Mouse (Mus musculus) CH12.LX (cell line): ENCODE results near the gene Ulk4. TPM values are rescaled to one million over a fixed set of nuclear protein-coding genes. Genes with fewer than 3 reads are reported as not detected.

Experiments
- DNase-seq: peaks from one replicate; pipeline ENCODE4 v3.0.0-alpha.2; 2013; ENCODE audit errors: extremely low read depth
- H3K27ac ChIP-seq: 2 replicates; pipeline ENCODE4 v1.5.1; 2012; ENCODE audit warnings: low read depth, mild to moderate bottlenecking, control low read depth, moderate library complexity; ENCODE audit not compliant: insufficient read depth
- H3K27me3 ChIP-seq: replicated peaks from 2 replicates; pipeline ENCODE3; 2012; ENCODE audit warnings: inconsistent platforms
- H3K36me3 ChIP-seq, 2 experiments: replicated peaks in 1 of 2; 2 replicates each; pipeline versions ENCODE3 to v1.6.1; 2012; ENCODE audit warnings: inconsistent platforms in 1 of 2, low read length in 1 of 2, mild to moderate bottlenecking in 1 of 2, mixed read lengths in 1 of 2, moderate library complexity in 1 of 2; ENCODE audit not compliant: control insufficient read depth in 1 of 2, insufficient read depth in 1 of 2
- H3K4me1 ChIP-seq, 2 experiments: 2 replicates each; pipeline ENCODE4 v1.6.1; 2012; ENCODE audit warnings: inconsistent platforms in 1 of 2, moderate library complexity in 1 of 2; ENCODE audit not compliant: insufficient read depth in 2 of 2, control insufficient read depth in 1 of 2
- H3K4me2 ChIP-seq: 2 replicates; pipeline ENCODE4 v1.6.1; 2012; ENCODE audit warnings: low read depth, mild to moderate bottlenecking, control low read depth; ENCODE audit not compliant: poor library complexity, insufficient read depth, severe bottlenecking
- H3K4me3 ChIP-seq, 3 experiments: fragments of 150-350 bp in 1 of 3; sonication (generic) in 1 of 3; replicated peaks in 1 of 3; 2 replicates each; pipeline versions ENCODE3 to v1.5.1; 2011 to 2012; ENCODE audit warnings: low read depth in 2 of 3, low read length in 2 of 3, mild to moderate bottlenecking in 2 of 3, moderate library complexity in 2 of 3, control low read depth in 1 of 3, improper control_type of control experiment in 1 of 3, inconsistent platforms in 1 of 3, mixed read lengths in 1 of 3; ENCODE audit not compliant: poor library complexity in 1 of 3
- H3K79me2 ChIP-seq: replicated peaks from 2 replicates; pipeline ENCODE4 v1.6.1; 2012; ENCODE audit warnings: mild to moderate bottlenecking, moderate library complexity; ENCODE audit not compliant: control insufficient read depth, poor library complexity, insufficient read depth, severe bottlenecking; ENCODE audit errors: extremely low read depth
- H3K9ac ChIP-seq: 2 replicates; pipeline ENCODE4 v1.6.1; 2012; ENCODE audit warnings: low read depth, mild to moderate bottlenecking, control low read depth, moderate library complexity; ENCODE audit not compliant: insufficient read depth
- H3K9me3 ChIP-seq: replicated peaks from 2 replicates; pipeline ENCODE3; 2012; ENCODE audit warnings: low read length, inconsistent platforms, mixed read lengths
- BHLHE40 ChIP-seq: IDR thresholded peaks from 2 replicates; pipeline ENCODE4 v1.6.1; 2011; ENCODE audit warnings: mild to moderate bottlenecking, low read depth, low read length, improper control_type of control experiment
- CHD2 ChIP-seq: IDR thresholded peaks from 2 replicates; pipeline ENCODE4 v1.6.1; 2011; ENCODE audit warnings: low read length, improper control_type of control experiment
- CTCF ChIP-seq, 2 experiments: IDR thresholded peaks in 1 of 2; conservative IDR thresholded peaks in 1 of 2; 2 replicates each; pipeline ENCODE4 v1.5.1; 2011 to 2012; ENCODE audit warnings: low read depth in 2 of 2, low read length in 2 of 2, improper control_type of control experiment in 1 of 2, inconsistent platforms in 1 of 2, mild to moderate bottlenecking in 1 of 2, moderate library complexity in 1 of 2
- E2F4 ChIP-seq: IDR thresholded peaks from 2 replicates; pipeline ENCODE4 v1.6.1; 2011; ENCODE audit warnings: low read depth, low read length, improper control_type of control experiment; ENCODE audit not compliant: insufficient replicate concordance
- ELF1 ChIP-seq: IDR thresholded peaks from 2 replicates; pipeline ENCODE4 v1.6.1; 2014; ENCODE audit warnings: low read depth, mild to moderate bottlenecking, inconsistent platforms, low read length, improper control_type of control experiment
- EP300 ChIP-seq: IDR thresholded peaks from 2 replicates; pipeline ENCODE4 v1.6.1; 2011; ENCODE audit warnings: low read length, improper control_type of control experiment
- ETS1 ChIP-seq: conservative IDR thresholded peaks from 2 replicates; pipeline ENCODE4 v1.6.1; 2012; ENCODE audit warnings: low read depth, mild to moderate bottlenecking, inconsistent platforms, low read length, improper control_type of control experiment, moderate library complexity
- GABPA ChIP-seq: IDR thresholded peaks from 2 replicates; pipeline ENCODE4 v1.6.1; 2012; ENCODE audit warnings: low read depth, low read length, improper control_type of control experiment, inconsistent platforms; ENCODE audit not compliant: insufficient replicate concordance
- HCFC1 ChIP-seq: IDR thresholded peaks from 2 replicates; pipeline ENCODE4 v1.6.1; 2012; ENCODE audit warnings: low read depth, mild to moderate bottlenecking, inconsistent platforms, low read length, improper control_type of control experiment
- MAFK ChIP-seq: IDR thresholded peaks from 2 replicates; pipeline ENCODE4 v1.6.1; 2011; ENCODE audit warnings: low read length, improper control_type of control experiment; ENCODE audit not compliant: insufficient replicate concordance
- MAX ChIP-seq: IDR thresholded peaks from 2 replicates; pipeline ENCODE4 v1.6.1; 2011; ENCODE audit warnings: low read length, improper control_type of control experiment
- MEF2A ChIP-seq: IDR thresholded peaks from 2 replicates; pipeline ENCODE4 v1.6.1; 2014; ENCODE audit warnings: low read depth, mild to moderate bottlenecking, inconsistent platforms, low read length, improper control_type of control experiment, borderline replicate concordance
- NELFE ChIP-seq: IDR thresholded peaks from 2 replicates; pipeline ENCODE4 v1.6.1; 2011; ENCODE audit warnings: low read depth, low read length, improper control_type of control experiment
- PAX5 ChIP-seq: IDR thresholded peaks from 2 replicates; pipeline ENCODE4 v1.6.1; 2012; ENCODE audit warnings: low read length, inconsistent platforms, mixed read lengths
- TBP ChIP-seq: conservative IDR thresholded peaks from 2 replicates; pipeline ENCODE4 v1.6.1; 2011; ENCODE audit warnings: low read depth, low read length, improper control_type of control experiment
- TCF12 ChIP-seq: IDR thresholded peaks from 2 replicates; pipeline ENCODE4 v1.6.1; 2014; ENCODE audit warnings: low read depth, mild to moderate bottlenecking, inconsistent platforms, low read length, improper control_type of control experiment
- ZKSCAN1 ChIP-seq: IDR thresholded peaks from 2 replicates; pipeline ENCODE4 v1.6.1; 2012; ENCODE audit warnings: low read depth, inconsistent platforms, low read length, improper control_type of control experiment, borderline replicate concordance
- ZNF384 ChIP-seq: IDR thresholded peaks from 2 replicates; pipeline ENCODE4 v1.6.1; 2012; ENCODE audit warnings: low read depth, low read length, improper control_type of control experiment, inconsistent platforms
- dilution Hi-C: fragments of 300-500 bp; cut with MboI; formaldehyde crosslinking; loops from 2 replicates; pipeline ENCODE4 v1.14.3; 2020; ENCODE audit warnings: low sequenced_read_pairs; ENCODE audit not compliant: extremely low pct_unique_long_range_greater_than_20kb, extremely low pct_ligation_motif_present
- in situ Hi-C: fragments of 300-500 bp; cut with MboI; formaldehyde crosslinking; loops from 3 replicates; pipeline ENCODE4 v1.14.3; 2019; ENCODE audit warnings: low sequenced_read_pairs, low pct_ligation_motif_present, low pct_unique_long_range_greater_than_20kb, mixed read lengths
- polyA plus RNA-seq: library from polyadenylated mRNA; unstranded; fragments of >175 nt; gene quantifications from 2 replicates; pipeline ENCODE4 v1.2.1, GENCODE M21; 2012; ENCODE audit warnings: low read depth; ENCODE audit not compliant: insufficient read length
- total RNA-seq, 2 experiments: library from RNA; depleted of rRNA; stranded (reverse); fragments of 300-350 nt in 1 of 2; fragments of >200 nt in 1 of 2; gene quantifications; 2 replicates each; pipeline ENCODE4 v1.2.3; 2012 to 2014

Ulk4 gene
- total and polyA plus RNA-seq, 3 experiments, result 1.6 to 25.8 (median 18.5) TPM

- H3K36me3 ChIP-seq, result peaks cover 32 to 91% of the 10 kb centered on the region in 2 experiments
- H3K9ac ChIP-seq, result no peak overlapping the region
- H3K27me3 ChIP-seq, result no peaks in the 10 kb centered on the region
- H3K9me3 ChIP-seq, result no peaks in the 10 kb centered on the region
- H3K79me2 ChIP-seq, result no peaks in the 10 kb centered on the region
- H3K4me1 ChIP-seq, result 0 out of 4 replicates have a peak, but pooled peaks cover 0 to 1% of the 10 kb centered on the region in 2 experiments
- no peak overlapping the region for H3K4me2 ChIP-seq
- in situ Hi-C loops, result loop anchor here (10.0 kb wide), 2 partner anchors 120 to 200 kb away; no protein-coding TSS in a partner anchor
- dilution Hi-C loops, result no loop called here
- no peak overlapping the region for H3K4me3 ChIP-seq
- no peak overlapping the region for H3K27ac ChIP-seq
- no peak for DNase-seq
- TF ChIP-seq GABPA (no peak), ETS1 (no peak), MAX (no peak), PAX5 (no peak), CTCF (conservative IDR thresholded peaks at IDR 0.05 in 1 of 2, IDR thresholded peaks at IDR 0.05 in 1 of 2; ENCODE audit: low read depth in 2 of 2, low read length in 2 of 2) (no peak), TCF12 (no peak), ZKSCAN1 (no peak), HCFC1 (no peak), ZNF384 (no peak), EP300 (no peak), ELF1 (no peak), MEF2A (no peak), CHD2 (no peak), MAFK (no peak), NELFE (no peak), E2F4 (no peak), BHLHE40 (no peak)
Measured at GRCm38 (mm10) chr9:121254761-121255160, 22.2 kb downstream of the Ulk4 start.

- Histone ChIP-seq H3K4me3 (no peak overlapping the region), H3K27me3 (no peaks in the 10 kb centered on the region), H3K36me3 (peaks cover 26 to 88% of the 10 kb centered on the region in 2 experiments), H3K27ac (no peak overlapping the region), H3K79me2 (no peaks in the 10 kb centered on the region), H3K9ac (no peak overlapping the region), H3K9me3 (no peaks in the 10 kb centered on the region), H3K4me2 (no peak overlapping the region), H3K4me1 (0 out of 4 replicates have a peak, but pooled peaks cover 0 to 2% of the 10 kb centered on the region in 2 experiments)
- dilution Hi-C loops, result no loop called here
- no peak for DNase-seq
- no peak for TF ChIP-seq TBP
- in situ Hi-C loops, result loop anchor here (10.0 kb wide), 2 partner anchors 121 to 201 kb away; no protein-coding TSS in a partner anchor
Measured at GRCm38 (mm10) chr9:121253983-121254382, 23.0 kb downstream of the Ulk4 start.
